Mouse (Mus musculus) heart, embryonic 11.5 days (tissue): ENCODE results near the gene Arid1b. TPM values are rescaled to one million over a fixed set of nuclear protein-coding genes. Genes with fewer than 3 reads are reported as not detected.

Experiments
- ATAC-seq: fragments of 200-750 bp; cut with Nextera tagmentation; replicated peaks from 2 replicates; pipeline ENCODE4 v1.8.0; 2017; ENCODE audit warnings: moderate library complexity; ENCODE audit not compliant: insufficient number of reproducible peaks, low FRiP score, low TSS enrichment
- H3K27ac ChIP-seq: fragments of 300-500 bp; sonication (generic); 2 replicates; pipeline ENCODE4 v1.5.1; 2014; ENCODE audit warnings: mild to moderate bottlenecking, low read depth, low read length
- H3K27me3 ChIP-seq: fragments of 300-500 bp; sonication (generic); 2 replicates; pipeline ENCODE4 v1.6.1; 2014; ENCODE audit warnings: mild to moderate bottlenecking, low read length, mixed read lengths; ENCODE audit not compliant: control insufficient read depth, insufficient read depth
- H3K36me3 ChIP-seq: fragments of 300-500 bp; sonication (generic); 2 replicates; pipeline ENCODE4 v1.6.1; 2014; ENCODE audit warnings: mild to moderate bottlenecking, low read length, moderate library complexity, mixed read lengths; ENCODE audit not compliant: control insufficient read depth, insufficient read depth
- H3K4me1 ChIP-seq: fragments of 300-500 bp; sonication (generic); 2 replicates; pipeline ENCODE4 v1.6.1; 2014; ENCODE audit warnings: low read length; ENCODE audit not compliant: control insufficient read depth, insufficient read depth
- H3K4me2 ChIP-seq: fragments of 300-500 bp; sonication (generic); 2 replicates; pipeline ENCODE4 v1.6.1; 2014; ENCODE audit warnings: mild to moderate bottlenecking, moderate library complexity
- H3K4me3 ChIP-seq: fragments of 300-500 bp; sonication (generic); 2 replicates; pipeline ENCODE4 v1.5.1; 2014; ENCODE audit warnings: low read depth, low read length
- H3K9ac ChIP-seq: fragments of 300-500 bp; sonication (generic); 2 replicates; pipeline ENCODE4 v1.6.1; 2014; ENCODE audit warnings: mild to moderate bottlenecking, low read depth, low read length, moderate library complexity
- H3K9me3 ChIP-seq: fragments of 300-500 bp; sonication (generic); replicated peaks from 2 replicates; pipeline ENCODE4 v1.6.1; 2016; ENCODE audit warnings: low read length; ENCODE audit not compliant: control insufficient read depth
- WGBS: fragments of 180-500 bp; shearing (Covaris S2); extraction: QIAGEN DNeasy Blood & Tissue Kit; methylation state at CpG from one replicate; pipeline ENCODE4 v1.1.7; 2014; ENCODE audit not compliant: insufficient replicate concordance; 5-methylcytosine and 5-hydroxymethylcytosine counted together
- polyA plus RNA-seq: library from polyadenylated mRNA; unstranded; fragments of >200 nt; fragmentation: Nextera tagmentation; extraction: Ambion mirVana; gene quantifications from 2 replicates; pipeline ENCODE4 v1.2.1, GENCODE M21; 2014

Gene Arid1b
- polyA plus RNA-seq, 1 experiment from 2014 or later: 8.2 TPM

DNA sequence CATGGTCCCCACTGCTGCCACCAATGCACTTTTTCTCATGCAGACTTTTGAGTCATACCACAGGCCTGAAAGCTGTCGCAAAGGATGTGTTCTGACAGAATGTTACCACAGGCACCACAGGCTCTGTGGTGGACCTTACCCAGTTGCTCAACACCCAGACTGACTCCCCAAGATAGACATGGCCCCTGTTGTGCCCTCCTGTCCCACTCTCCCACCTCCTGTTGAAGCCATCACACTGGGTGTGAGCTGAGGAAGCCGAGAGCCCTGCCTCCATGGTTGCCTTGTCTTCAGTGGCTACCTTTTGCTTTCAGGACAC lies 261.4 kb downstream of the Arid1b start:
- ATAC-seq: no peak
- no peak overlapping the region for H3K9ac ChIP-seq
- H3K36me3 ChIP-seq: no peaks in the 10 kb centered on the region
- no peak overlapping the region for H3K27ac ChIP-seq
- WGBS: 76% methylated on average over 2 of the region's 2 CpGs
- peaks cover 7% of the 10 kb centered on the region; the same call in 1 of the 2 replicates for H3K4me1 ChIP-seq
- no peak overlapping the region for H3K4me2 ChIP-seq
- H3K4me3 ChIP-seq: no peak overlapping the region
- H3K9me3 ChIP-seq: no peaks in the 10 kb centered on the region
- H3K27me3 ChIP-seq: no peaks in the 10 kb centered on the region

DNA sequence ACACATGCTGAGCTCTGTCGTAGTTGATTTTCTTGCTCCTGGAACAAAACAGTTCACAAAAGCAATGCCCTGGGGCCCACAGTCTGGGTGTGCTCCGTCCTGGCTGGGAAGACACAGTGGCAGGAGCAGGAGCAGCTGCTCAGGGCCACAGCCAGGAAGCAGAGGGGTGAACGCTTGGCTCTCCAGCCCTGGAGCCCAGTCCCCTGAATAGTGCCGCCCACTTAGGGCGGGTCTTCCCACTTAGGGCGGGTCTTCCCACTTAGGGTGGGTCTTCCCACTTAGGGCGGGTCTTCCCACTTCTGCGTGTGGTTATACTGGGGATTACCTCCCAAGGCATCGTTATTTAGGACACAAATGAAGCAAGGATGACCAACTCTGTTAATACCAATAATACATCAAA lies 264.8 kb downstream of the Arid1b start:
- H3K9me3 ChIP-seq: no peaks in the 10 kb centered on the region
- peaks cover 10% of the 10 kb centered on the region; the same call in 1 of the 2 replicates for H3K4me1 ChIP-seq
- ATAC-seq: no peak
- no peak overlapping the region for H3K27ac ChIP-seq
- H3K9ac ChIP-seq: no peak overlapping the region
- no peaks in the 10 kb centered on the region for H3K27me3 ChIP-seq
- H3K4me2 ChIP-seq: no peak overlapping the region
- 79% methylated on average over 9 of the region's 9 CpGs for WGBS
- H3K36me3 ChIP-seq: no peaks in the 10 kb centered on the region
- no peak overlapping the region for H3K4me3 ChIP-seq

DNA sequence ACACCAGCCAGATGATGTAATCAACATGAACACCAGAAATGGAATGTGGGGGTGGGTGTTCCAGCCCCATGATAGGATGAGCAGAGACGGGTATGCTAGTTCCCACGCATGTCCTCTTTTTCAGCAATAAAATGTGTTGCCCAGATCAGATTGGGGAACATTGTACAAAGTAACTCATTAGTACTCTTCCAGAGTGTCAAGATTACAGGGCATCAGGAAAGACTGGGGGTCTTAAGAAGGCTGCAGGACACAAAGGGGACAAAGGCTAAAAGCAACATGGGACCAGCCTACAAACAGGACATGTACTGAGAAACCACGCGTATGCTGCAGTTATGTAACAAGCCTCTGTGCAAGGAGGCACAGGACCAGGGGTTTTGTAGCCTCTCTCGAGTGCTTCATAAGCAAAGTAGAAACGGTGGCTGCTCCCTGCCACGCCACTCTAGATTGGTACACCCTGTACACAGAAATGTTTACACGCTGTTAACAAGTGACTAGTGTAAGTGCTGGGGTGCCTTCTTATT lies 267.1 kb downstream of the Arid1b start:
- no peak for ATAC-seq
- WGBS: 81% methylated on average over 8 of the region's 8 CpGs
- no peaks in the 10 kb centered on the region for H3K27me3 ChIP-seq

DNA sequence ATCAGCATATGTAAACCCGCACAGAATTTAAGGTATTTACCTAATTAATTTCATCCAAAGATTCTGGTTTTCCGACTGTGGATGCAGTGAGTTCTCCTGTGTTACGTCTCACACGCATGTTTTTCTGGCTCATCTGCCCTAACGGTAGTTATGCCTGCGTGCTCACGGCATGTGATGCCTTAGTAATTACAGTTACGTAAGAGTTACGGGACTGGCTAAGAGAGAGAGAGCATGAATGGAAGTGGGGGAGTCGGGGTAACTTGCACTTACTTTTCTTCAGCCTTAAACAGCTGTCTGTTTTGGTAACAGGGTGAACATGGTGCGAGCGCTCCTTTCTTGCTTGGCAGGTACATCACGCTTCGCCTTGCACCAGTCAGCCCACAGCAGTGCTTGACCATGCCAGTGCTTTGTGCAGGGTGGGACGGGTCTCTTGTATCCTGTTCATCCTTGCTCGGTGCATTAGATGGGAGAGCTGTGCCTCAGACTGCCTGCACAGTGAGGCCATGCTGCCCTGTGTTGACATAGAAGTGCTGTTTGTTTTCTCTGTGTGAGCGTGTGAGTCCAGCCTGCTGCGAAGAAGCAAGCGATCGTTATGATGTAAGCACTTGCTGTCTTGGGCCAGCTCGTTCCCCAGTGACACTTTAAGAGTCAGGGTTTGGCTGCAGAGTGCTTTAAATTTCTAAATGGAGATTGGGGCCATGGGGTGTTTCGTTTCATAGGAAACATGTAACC lies 267.9 kb downstream of the Arid1b start:
- Histone ChIP-seq H3K9me3 (no peaks in the 10 kb centered on the region), H3K4me2 (no peak overlapping the region), H3K27me3 (no peaks in the 10 kb centered on the region), H3K36me3 (no peaks in the 10 kb centered on the region), H3K27ac (no peak overlapping the region), H3K9ac (no peak overlapping the region), H3K4me1 (peaks cover 10% of the 10 kb centered on the region; the same call in 1 of the 2 replicates), H3K4me3 (no peak overlapping the region)
- WGBS: 74% methylated on average over 22 of the region's 22 CpGs
- ATAC-seq: no peak

More for the DNA sequence above, 267.1 kb downstream of the Arid1b start:
- Histone ChIP-seq H3K4me2 (no peak overlapping the region), H3K9me3 (no peaks in the 10 kb centered on the region), H3K9ac (no peak overlapping the region), H3K4me1 (peaks cover 10% of the 10 kb centered on the region; the same call in 1 of the 2 replicates), H3K27ac (no peak overlapping the region), H3K36me3 (no peaks in the 10 kb centered on the region), H3K4me3 (no peak overlapping the region)

DNA sequence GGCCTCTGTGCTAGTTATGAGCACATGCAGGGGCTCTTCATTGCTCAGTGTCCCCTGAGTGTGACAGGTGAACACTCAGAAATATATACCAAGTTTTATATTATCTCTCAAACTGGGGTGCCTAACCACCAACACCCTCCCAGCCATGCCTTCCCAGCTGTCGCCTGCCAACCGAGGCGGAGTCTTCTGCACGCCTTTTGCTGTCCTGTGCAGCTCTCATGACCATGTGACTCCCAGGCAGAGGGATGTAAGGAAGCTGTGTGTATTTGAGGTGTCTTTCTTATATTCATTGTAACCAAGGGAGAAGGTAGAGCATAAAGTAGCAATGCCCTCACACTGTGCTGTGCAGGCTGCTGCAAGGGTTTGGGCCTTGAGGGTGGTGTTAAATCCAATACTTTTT lies 268.7 kb downstream of the Arid1b start:
- H3K27ac ChIP-seq: no peak overlapping the region

GRCm38 (mm10) chr17:5264783-5265182 lies 270.7 kb downstream of the Arid1b start:
- no peak overlapping the region for H3K27ac ChIP-seq
- H3K27me3 ChIP-seq: no peaks in the 10 kb centered on the region
- no peak overlapping the region for H3K4me3 ChIP-seq
- no peak for ATAC-seq
- no peaks in the 10 kb centered on the region for H3K36me3 ChIP-seq
- H3K9me3 ChIP-seq: no peaks in the 10 kb centered on the region
- no peak overlapping the region for H3K4me2 ChIP-seq
- H3K9ac ChIP-seq: no peak overlapping the region
- 83% methylated on average over 3 of the region's 3 CpGs for WGBS
- 0 out of 2 replicates have a peak, but pooled peaks cover 2% of the 10 kb centered on the region for H3K4me1 ChIP-seq

More for the DNA sequence above, 268.7 kb downstream of the Arid1b start:
- no peak for ATAC-seq
- Histone ChIP-seq H3K9me3 (no peaks in the 10 kb centered on the region), H3K9ac (no peak overlapping the region), H3K36me3 (no peaks in the 10 kb centered on the region), H3K4me2 (no peak overlapping the region), H3K4me3 (no peak overlapping the region), H3K27me3 (no peaks in the 10 kb centered on the region), H3K4me1 (peaks cover 9% of the 10 kb centered on the region; the same call in 1 of the 2 replicates)
- 80% methylated on average over 4 of the region's 4 CpGs for WGBS

GRCm38 (mm10) chr17:5265615-5266014 lies 271.5 kb downstream of the Arid1b start:
- WGBS: 81% methylated on average over 6 of the region's 6 CpGs
- H3K27ac ChIP-seq: no peak overlapping the region
- no peaks in the 10 kb centered on the region for H3K27me3 ChIP-seq

GRCm38 (mm10) chr17:5267747-5268146 lies 273.6 kb downstream of the Arid1b start:
- no peak overlapping the region for H3K27ac ChIP-seq
- no peak overlapping the region for H3K4me3 ChIP-seq
- no peaks in the 10 kb centered on the region for H3K27me3 ChIP-seq
- no peaks in the 10 kb centered on the region for H3K36me3 ChIP-seq
- no peak overlapping the region for H3K9ac ChIP-seq
- no peaks in the 10 kb centered on the region for H3K4me1 ChIP-seq
- no peak for ATAC-seq
- H3K9me3 ChIP-seq: no peaks in the 10 kb centered on the region
- WGBS: 90% methylated on average over 6 of the region's 6 CpGs
- no peak overlapping the region for H3K4me2 ChIP-seq

More at GRCm38 (mm10) chr17:5265615-5266014, 271.5 kb downstream of the Arid1b start:
- H3K4me1 ChIP-seq: 0 out of 2 replicates have a peak, but pooled peaks cover 2% of the 10 kb centered on the region
- no peak overlapping the region for H3K4me3 ChIP-seq
- no peaks in the 10 kb centered on the region for H3K9me3 ChIP-seq
- H3K4me2 ChIP-seq: no peak overlapping the region
- no peaks in the 10 kb centered on the region for H3K36me3 ChIP-seq
- no peak for ATAC-seq
- H3K9ac ChIP-seq: no peak overlapping the region

DNA sequence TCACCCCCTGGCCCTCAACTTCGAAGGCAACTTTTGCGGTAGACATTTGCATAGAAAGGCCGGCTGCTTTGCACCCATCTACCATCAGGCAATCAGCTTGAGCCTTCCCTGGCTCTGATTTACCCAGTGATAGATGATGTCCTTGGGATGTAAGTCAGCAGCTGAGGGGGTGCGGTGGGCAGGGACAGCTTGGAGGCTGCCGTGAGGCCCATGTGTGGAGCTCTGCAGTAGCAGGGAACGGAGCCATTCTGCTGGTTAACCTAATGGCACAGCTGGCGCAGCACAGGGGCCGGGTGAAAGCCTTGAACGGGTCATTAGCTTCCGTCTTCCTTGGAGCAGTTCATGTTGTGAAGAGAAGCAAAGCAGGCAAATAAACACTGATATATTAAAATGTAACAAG lies 275.2 kb downstream of the Arid1b start:
- no peak overlapping the region for H3K4me2 ChIP-seq
- no peaks in the 10 kb centered on the region for H3K36me3 ChIP-seq
- H3K27ac ChIP-seq: no peak overlapping the region
- H3K4me3 ChIP-seq: no peak overlapping the region
- H3K9me3 ChIP-seq: no peaks in the 10 kb centered on the region
- H3K4me1 ChIP-seq: no peaks in the 10 kb centered on the region
- H3K27me3 ChIP-seq: no peaks in the 10 kb centered on the region
- no peak for ATAC-seq
- WGBS: 88% methylated on average over 10 of the region's 10 CpGs
- H3K9ac ChIP-seq: no peak overlapping the region
